Mouse (Mus musculus) gastrocnemius, postnatal 25 days (tissue): ENCODE results near the gene Reep1. TPM values are rescaled to one million over a fixed set of nuclear protein-coding genes. Genes with fewer than 3 reads are reported as not detected.
A peak's percentile ranks its signal among the peaks of the same experiment; 100 is the strongest.

Source experiments
- DNase-seq: peaks from one replicate; pipeline ENCODE4 v3.0.0; 2022
- total RNA-seq, 2 experiments: library from RNA; stranded (reverse); gene quantifications; 1 replicate in 1 of 2; 2 replicates in 1 of 2; pipeline ENCODE4 v1.2.3; 2021

Reep1 gene
- total RNA-seq, 2 experiments from 2014 or later: 62.2 to 72.5 TPM

DNA sequence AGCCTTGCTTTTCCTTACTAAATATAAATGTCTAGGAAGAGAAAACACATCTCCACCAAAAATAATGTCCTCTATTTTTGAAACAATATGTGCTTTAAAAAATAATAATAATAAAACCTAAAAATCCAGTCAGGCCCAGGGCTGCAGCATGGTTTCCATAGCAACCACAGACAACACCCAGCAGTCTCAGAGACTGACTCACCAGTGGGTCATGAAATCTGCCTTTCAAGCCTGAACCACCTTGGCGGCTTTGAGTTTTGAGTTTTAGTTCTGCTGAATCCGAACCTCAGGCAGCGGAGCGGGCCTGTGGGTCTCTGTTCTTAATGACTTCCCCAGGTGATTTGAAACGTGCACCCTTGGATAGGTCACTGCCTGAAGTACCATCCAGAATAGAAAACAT, 75.8 kb downstream of the Reep1 start:
- no peak for DNase-seq

DNA sequence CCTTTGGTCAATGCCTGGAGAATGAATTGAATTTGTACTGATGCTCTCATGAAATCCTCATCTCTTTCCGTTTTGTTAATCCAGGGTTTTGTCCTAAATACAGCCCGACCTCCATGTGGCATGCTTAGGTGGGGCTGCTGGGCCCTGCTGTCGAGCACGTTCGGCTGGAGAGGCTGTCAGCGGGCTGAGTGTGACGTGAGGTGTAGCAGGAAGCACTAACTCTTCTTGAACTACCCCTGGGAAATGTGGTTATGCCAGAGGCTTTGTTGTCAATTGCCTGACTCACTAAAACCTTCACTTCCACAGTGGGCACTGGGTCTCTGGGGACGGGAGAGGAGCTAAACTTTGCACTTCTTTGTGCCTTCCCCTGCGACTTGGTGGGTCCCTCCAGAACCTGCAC, 81.0 kb downstream of the Reep1 start:
- DNase-seq: no peak

DNA sequence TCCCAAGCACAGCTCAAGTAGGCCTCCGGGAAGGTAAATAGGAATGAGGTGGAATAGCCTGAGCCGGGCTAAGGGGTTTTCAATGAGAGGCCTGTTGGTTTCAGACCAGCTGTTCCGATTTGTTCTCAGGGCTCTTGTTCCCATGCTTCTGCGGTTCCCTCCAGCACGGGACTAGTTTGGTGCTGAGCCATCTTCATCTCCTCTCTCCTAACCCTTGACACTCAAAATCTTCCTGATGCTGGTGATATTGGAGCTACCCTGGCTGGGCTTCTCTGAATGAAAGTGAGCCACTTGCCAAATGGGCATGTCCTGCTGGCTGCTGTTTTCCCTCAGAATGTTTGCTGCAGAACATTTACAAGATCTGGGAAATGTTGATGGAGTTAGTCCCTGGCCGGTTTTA, 84.4 kb downstream of the Reep1 start:
- DNase-seq: peak; percentile 30

GRCm38 (mm10) chr6:71799391-71799790, 92.0 kb downstream of the Reep1 start:
- DNase-seq: no peak

GRCm38 (mm10) chr6:71801011-71801713, 93.8 kb downstream of the Reep1 start:
- no peak for DNase-seq

DNA sequence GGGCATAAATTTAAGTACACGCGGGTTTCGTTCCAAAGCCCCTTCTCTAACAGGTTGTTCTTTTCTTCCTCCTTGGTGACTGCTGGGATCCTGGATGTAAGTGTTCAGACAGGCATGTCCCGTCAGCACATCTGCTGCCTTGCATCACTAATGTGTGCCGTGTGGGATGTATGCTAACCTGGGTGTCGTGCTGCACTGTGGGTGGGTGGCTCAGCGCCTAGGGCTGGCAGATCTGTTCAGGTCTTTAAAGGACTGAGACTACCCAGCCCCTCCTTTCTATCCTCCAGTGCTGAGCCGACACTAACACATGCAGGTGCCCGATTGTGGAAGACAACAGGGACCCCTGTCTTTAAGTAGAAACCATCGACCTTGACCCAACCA, 94.3 kb downstream of the Reep1 start:
- DNase-seq: no peak

DNA sequence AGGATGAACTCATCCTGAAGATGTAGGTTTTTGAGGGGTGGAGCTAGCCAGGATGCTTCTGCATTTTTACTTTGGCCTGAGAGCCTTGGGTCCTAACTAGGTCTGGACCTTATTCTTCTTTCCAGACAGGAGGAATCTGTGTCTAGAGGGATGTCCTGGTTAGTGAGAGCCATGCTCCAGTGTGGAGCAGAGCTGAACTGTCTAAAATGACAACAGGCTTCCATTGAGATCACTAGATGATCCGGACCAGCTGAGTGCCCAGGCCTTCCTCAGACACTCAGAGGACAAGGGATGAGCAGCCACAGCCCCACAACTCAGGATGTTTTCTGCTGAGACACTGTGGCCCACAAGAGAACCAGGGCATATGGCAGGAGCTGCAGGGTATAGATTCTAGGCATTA, 96.2 kb downstream of the Reep1 start:
- DNase-seq: no peak

DNA sequence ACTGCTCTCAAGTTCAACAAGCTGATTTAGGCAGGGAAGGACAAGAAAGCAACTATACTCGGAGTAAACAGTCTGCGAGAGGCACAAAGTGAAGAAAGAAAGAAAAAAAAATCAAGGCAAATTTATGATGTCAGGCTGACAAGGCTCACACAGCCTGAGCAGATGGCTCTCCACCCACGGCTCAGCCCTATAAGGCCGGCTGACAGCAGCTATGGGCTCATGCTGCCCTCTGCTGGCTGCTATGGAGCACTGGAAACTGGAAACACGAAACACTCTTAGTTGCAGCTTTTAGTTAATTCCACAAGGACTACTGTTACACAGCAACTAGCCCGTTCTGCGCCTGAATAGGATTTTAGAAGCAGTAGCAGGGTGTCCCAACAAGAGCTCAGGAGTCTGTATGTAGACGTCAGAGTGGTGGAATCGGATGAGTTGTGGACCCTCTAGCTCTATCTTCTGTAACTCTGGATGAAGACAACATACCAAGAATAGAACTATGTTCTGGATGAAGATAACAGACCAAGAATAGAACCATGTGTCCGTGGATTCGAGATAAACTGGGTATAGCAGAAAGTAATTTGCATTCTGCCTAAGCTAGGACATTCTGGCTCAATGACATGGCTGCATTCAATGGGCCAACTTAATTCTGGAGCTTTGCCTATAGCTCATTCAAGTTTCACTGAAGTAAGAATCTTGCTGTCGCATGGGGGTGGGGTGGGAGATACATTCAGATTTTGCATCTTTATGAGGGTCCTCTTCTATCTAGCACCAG, 96.9 kb downstream of the Reep1 start:
- peak; percentile 26 for DNase-seq

- no peak for DNase-seq
Measured at GRCm38 (mm10) chr6:71806713-71807112, 99.4 kb downstream of the Reep1 start.

DNA sequence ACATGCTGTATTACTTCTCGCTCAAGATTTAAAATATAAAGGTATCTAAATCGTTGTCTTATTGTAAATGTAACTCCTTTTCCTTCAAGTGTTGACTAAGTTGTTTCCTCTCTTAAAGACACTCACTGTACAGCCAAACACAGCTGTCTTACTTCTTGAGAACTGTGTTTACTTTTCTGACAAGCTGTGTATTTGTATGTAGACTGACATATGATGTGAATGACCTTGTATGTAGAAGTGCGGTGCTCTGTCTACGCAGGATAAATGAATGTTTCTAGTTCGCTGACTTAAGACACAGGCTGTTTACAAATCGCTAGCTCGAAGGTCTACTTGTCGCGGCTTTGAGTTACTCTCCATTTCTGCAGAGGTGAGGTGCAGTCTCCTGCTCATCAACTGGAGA, 102.5 kb downstream of the Reep1 start:
- no peak for DNase-seq

- no peak for DNase-seq
Measured at GRCm38 (mm10) chr6:71812820-71813219, 105.5 kb downstream of the Reep1 start.

DNA sequence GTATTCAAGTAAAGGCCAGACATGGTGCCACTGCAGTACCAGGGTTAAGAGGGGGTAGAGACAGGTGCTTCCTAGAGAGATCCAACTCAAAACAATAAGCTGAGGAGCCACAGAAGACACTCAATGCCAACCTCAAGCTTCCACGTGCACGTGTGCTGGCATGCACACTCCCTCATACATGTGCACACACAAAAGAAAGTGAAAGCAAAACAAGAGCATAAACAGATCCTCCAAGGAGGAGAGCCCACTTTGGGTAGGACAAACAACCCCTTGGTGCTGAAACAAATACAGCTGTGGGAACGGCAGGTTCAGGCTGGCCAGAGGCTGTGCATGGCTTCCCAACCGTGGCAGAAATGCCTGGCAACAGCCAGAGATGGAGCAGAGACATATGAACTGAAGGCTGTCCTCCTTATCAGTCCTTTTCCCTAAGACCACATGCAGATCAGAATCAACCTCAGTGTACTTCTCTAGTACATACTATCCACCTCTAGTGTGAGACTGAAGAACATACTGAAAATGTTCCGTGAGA, 112.5 kb downstream of the Reep1 start:
- no peak for DNase-seq

GRCm38 (mm10) chr6:71823085-71823484, 115.7 kb downstream of the Reep1 start:
- DNase-seq: no peak

GRCm38 (mm10) chr6:71823488-71823887, 116.1 kb downstream of the Reep1 start:
- peak; percentile 82 for DNase-seq

DNA sequence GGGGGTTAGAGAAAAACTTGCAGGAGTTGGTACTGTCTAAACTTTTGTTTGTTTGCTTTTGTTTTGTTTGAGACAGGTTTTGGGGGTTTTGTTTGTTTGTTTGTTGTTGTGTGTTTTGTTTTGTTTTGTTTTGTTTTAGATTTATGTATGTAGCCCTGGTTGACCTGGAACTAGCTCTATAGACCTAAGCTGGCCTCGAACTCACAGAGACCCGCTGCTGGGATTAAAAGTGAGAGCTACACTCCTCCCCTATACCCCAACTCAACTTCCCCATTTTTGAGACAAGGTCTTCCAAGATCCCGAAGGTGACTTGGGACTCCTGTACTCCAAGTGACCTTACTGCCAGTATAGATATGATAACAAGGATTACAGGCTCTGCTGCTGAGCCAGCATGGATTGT, 116.6 kb downstream of the Reep1 start:
- no peak for DNase-seq

DNA sequence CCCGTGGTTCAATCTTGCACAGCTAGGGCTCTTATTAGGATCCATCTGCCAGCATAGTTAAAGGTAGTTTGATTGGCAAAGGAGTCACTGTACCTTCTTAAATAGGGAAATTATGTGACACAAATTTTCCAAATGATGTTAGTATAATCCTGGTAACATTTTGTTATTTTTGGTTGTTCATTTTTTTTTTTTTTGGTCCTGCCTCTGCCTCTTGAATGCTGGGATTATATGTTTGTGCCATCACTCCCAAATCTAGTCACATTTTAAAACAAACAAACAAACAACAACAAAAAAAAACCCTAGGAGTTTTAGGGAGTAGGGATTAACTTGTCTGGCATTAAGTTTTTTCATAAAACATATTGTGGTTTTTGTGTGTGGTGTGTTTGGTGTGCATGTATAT, 119.5 kb downstream of the Reep1 start, which contains the start of gene Mrpl35:
Gene Mrpl35 (minus strand): TSS at position 101 of the 400 bp plus-strand sequence.
- DNase-seq: no peak

GRCm38 (mm10) chr6:71829768-71830167, 122.4 kb downstream of the Reep1 start:
- DNase-seq: no peak

GRCm38 (mm10) chr6:71830690-71831580, 123.6 kb downstream of the Reep1 start, which contains the start of gene Immt:
TSS of gene Immt (plus strand) at chr6:71831331.
- peak; percentile 98 for DNase-seq

DNA sequence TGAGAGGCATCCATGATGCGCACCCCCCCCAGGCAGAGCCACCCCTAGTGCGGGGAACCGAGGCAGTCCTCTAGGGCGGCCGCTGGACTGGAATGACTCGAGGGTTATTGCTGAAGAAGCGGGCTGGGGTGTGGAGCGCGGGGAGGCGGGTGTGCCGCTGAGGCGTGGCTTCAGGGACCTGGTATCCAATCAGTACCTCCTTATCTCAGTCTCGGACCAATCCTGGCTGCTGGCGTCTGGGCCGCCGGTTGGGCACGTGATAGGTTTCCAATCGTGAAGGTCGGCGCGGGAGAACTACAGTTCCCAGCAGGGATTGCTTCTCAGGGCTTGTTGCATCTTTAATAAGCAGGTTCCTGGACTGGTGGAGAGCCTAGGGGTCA, 124.2 kb downstream of the Reep1 start:
- peak; percentile 96 for DNase-seq

- DNase-seq: no peak
Measured at GRCm38 (mm10) chr6:71836811-71837210, 129.4 kb downstream of the Reep1 start.

DNA sequence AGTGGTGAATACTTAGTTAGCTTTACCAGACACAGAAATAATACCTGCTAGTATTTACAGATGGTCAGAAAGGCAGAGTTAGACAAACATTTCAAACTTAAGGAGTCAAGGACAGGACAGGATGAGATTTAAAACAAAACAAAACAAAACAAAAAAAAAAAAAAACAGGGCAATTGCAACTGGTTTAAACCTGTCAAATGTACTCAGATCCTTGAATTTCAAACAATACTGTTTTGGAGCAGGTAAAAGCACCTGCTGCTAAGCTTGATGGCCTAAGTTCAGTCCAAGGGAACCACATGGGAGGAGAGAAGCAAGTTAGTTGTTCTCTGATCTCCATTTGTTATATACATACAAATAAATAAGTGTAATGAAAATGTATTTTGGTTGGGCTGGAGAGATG, 132.5 kb downstream of the Reep1 start:
- no peak for DNase-seq

GRCm38 (mm10) chr6:71840597-71841290, 133.4 kb downstream of the Reep1 start:
- no peak for DNase-seq
